Mouse (Mus musculus) left cerebral cortex, postnatal 36 days (tissue): ENCODE results near the gene 4930578G10Rik. TPM values are rescaled to one million over a fixed set of nuclear protein-coding genes. Genes with fewer than 3 reads are reported as not detected.

Source experiments
- DNase-seq, 2 experiments: peaks; one replicate each; pipeline ENCODE4 v3.0.0; 2021 to 2022; ENCODE audit warnings: low spot score in 2 of 2, mixed read lengths in 1 of 2
- intact Hi-C: fragments of 180-260 bp; cut with DNase I; formaldehyde crosslinking; loops from one replicate; pipeline ENCODE4 v1.15.1; 2025
- total RNA-seq, 2 experiments: library from RNA; stranded (reverse); gene quantifications; 2 replicates each; pipeline ENCODE4 v1.2.3; 2021

4930578G10Rik gene
- total RNA-seq, 2 experiments from 2014 or later = 3.1 to 4.0 TPM

DNA sequence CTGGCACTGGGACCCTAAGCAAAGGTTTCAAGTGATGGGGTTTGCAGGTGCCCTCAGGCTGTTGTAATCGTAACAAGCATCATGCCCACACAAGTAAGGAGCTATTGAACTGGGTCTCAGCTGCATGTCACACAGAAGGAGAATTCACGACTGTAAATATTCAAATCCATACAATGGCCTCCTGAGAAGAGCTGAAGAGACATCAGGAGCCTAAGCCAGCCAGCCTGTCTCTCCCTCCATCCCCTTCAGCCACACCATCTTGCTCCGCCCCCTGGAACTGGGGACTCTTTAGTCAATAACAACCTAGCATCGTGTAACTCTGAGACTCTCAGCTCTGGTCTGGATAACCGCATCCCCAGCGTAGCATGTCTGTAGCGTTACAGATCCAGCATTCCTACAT, 155.8 kb downstream of the 4930578G10Rik start:
- intact Hi-C loops = no loop called here
- no peak for DNase-seq

DNA sequence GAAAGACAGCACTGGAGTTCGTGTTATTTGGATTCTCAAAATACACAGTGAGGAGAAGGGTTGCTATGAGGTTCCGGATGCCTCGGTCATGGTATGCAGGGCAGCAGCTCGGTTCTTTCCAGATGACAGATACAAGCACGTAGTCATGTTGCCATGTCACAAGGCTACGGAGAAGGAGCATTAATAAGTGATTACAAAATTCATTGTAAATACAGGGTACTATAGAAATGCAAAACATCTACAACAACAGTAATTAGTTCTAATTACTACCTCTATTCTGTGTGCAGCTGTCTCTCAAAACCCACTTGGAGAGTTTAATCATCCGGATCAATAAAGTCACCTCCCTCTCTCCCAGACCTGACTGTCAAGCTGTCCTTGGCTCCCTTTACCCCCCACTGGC, 159.8 kb downstream of the 4930578G10Rik start:
- no peak for DNase-seq
- intact Hi-C loops = no loop called here

Other genes starting within 250 kb of the 4930578G10Rik start
- under 1 TPM in 1 of 2 experiments, not detected in 1; 0.66 TPM for gene Fam205a2, start 207.4 kb upstream of the 4930578G10Rik start, total RNA-seq
- not detected for gene Gm10591, start 123.3 kb upstream of the 4930578G10Rik start, total RNA-seq
- 10 to 100 TPM; 14.3 TPM for gene Gm2564, start 105.8 kb upstream of the 4930578G10Rik start, total RNA-seq
- 1 to 10 TPM; 3.9 to 7.2 TPM for gene Ccl27b, start 80.3 kb upstream of the 4930578G10Rik start, total RNA-seq
- under 1 TPM; 0.32 to 0.41 TPM for gene Il11ra2, start 73.7 kb upstream of the 4930578G10Rik start, total RNA-seq
- 1 to 10 TPM in 1 of 2 experiments, under 1 TPM in 1; 0.82 to 1.0 TPM for gene Ccl19, start 21.0 kb downstream of the 4930578G10Rik start, total RNA-seq
- under 1 TPM in 1 of 2 experiments, not detected in 1; 0.52 TPM for gene Ccl21a, start 38.4 kb downstream of the 4930578G10Rik start, total RNA-seq
- under 1 TPM; 0.20 to 0.22 TPM for gene Fam205a1, start 118.3 kb downstream of the 4930578G10Rik start, total RNA-seq
- 1 to 10 TPM; 2.6 TPM for gene Gm12394, start 121.2 kb downstream of the 4930578G10Rik start, total RNA-seq
- gene Fam205c, start 138.7 kb downstream of the 4930578G10Rik start, total RNA-seq = 1 to 10 TPM; 1.2 to 2.0 TPM
- 100 to 1,000 TPM; 333 to 352 TPM for gene Phf24, start 181.1 kb downstream of the 4930578G10Rik start, total RNA-seq
- 100 to 1,000 TPM; 197 to 202 TPM for gene Dnajb5, start 214.3 kb downstream of the 4930578G10Rik start, total RNA-seq
- gene 1700022I11Rik, start 234.1 kb downstream of the 4930578G10Rik start, total RNA-seq = not detected